Mouse (Mus musculus): ENCODE data around the gene Nedd1.
A peak's percentile ranks its signal among the peaks of the same experiment; 100 is the strongest.

Gene Nedd1

DNA sequence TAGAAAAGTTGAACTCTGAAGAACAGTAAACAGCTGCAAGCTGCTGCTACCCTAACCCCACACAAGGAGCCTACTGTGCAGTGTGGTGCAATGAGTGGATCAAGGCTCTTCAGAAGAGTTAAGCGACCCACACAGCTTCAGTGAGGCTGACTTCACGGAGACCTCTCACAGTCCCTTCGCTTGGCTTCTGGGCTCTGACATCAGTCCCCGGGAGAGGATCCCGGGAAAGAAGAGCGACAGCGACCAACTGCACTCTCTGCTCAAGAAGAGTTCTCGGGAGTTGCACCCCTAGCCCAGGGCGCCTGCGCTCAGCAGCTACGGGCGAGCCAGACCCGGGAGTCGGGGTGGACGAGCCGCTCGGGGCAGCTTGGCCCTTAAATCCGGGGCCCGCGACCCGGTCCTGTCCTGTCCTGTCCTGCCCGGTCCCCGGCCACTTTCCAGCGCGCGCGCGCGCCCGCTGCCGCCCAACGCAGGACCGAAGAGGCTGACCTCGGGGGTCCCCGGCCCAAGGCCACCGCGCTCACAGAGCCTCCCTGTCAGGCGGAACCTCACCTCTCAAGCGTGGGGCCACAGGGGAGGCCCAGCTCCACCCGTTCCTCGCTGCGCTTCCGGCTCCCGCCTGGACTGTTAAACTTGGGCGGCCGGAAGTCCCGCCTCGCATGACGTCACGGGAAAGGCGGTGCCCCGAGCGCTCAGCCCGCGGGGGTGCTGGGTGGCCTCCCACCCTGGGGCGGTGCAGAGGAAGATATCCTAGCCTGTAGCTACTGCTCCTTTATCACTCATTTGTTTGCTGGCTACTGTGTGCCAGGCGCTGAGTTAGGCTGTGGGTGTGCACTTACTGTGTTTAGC is at the start of gene Nedd1:
TSS of gene Nedd1 (minus strand) at position 650 of the 849 bp plus-strand sequence.
- peak; percentile 75 to 83 for DNase-seq (ENCODE audit: low spot score in 2 of 2)

- DNase-seq (ENCODE audit: low spot score in 2 of 2): no peak
These were observed 32.1 kb upstream of the Nedd1 start for GRCm38 (mm10) chr10:92754359-92754758.

- DNase-seq (ENCODE audit: low spot score in 2 of 2): no peak
These were observed 8.1 kb upstream of the Nedd1 start for GRCm38 (mm10) chr10:92730339-92730738.

DNA sequence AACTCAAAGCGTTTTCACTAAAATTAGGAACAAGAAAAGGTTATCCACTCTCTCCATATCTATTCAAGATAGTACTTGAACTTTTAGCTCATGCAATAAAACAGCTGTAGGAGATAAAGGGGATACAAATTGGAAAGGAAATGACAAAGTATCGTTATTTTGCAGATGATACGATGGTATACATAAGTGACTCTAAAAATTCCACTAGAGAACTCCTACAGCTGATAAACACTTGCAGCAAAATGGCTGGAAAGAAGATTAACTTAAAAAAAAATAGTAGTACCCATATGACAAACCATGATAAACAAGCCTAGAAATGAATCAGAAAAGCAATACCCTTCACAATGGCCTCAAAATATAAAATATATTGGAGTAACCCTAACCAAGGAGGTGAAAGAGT is 6.5 kb upstream of the Nedd1 start:
- DNase-seq (ENCODE audit: low spot score in 2 of 2): no peak

DNA sequence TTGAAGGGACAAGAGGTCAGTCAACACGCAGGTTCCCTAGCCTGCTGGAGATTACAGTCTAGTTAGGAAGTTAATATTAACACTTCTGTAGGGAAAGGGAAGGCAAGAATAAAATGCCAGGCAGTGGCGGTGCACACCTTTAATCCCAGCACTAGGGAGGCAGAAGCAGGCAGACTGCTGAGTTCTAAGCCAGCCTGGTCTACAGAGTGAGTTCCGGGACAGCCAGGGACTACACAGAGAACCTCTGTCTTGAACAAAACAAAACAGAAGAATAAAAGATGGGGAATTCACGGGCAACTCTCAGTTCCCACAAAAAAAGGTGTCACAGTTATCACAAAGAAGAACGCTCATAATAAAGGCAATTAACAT is 384 bp upstream of the Nedd1 start:
- no peak for DNase-seq (ENCODE audit: low spot score in 2 of 2)

DNA sequence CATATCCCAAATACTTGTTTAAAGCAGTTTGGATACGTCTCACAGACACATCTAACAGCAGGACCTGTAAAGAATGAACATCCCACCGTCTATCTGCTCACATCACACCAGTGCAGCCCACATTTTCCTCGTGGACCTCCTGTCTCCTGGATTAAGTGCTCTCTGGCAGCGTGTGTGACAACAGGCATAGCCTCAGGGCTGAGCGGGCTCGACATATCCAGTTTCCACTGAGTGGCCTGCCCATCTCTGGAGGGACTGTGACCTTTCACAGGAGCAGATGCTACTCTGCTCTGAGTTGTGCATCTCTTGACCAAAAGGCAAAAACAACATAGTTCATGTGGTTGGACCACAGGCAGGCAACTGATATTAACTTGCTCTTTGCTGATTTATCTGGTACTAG is 23.2 kb downstream of the Nedd1 start:
- no peak for DNase-seq (ENCODE audit: low spot score in 2 of 2)

GRCm38 (mm10) chr10:92675056-92675455 is 47.2 kb downstream of the Nedd1 start:
- DNase-seq (ENCODE audit: low spot score in 2 of 2): no peak

DNA sequence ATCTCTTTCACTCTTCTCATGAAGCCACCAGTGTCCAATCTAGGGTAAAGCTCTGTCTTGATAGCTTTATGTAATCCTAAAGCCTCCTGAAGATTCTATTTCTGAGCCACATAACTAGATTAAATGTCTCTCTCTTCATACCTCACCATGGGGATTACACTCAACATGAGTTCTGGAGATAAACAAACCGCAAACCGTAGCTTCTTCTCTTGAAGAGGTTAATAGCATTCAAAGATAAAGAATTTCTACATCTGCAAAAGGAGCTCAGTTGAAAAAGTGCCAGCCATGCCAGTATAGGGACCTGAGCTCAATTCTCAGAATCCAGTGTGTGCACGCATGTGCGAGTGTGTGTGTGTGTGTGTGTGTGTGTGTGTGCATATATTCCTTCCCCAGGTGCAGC is 50.3 kb downstream of the Nedd1 start:
- no peak for DNase-seq (ENCODE audit: low spot score in 2 of 2)

DNA sequence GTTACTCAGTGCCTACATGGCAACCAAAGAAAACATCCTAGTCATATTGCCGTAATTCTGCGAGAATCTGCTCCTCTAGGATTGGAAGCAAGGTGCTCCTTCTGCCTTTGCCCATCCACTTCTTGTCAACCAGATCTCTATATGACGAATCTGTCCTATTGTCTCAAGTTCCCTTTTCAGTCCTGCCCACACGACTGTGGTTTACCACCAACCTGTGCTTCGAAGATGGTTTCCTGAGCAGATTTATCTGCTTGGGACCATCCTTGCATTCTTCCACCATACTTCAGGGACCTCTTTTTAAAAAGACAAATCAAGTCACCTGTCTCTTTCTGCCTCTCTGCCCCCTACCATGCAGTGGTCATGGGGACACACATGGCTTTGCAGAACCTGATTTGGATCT is 56.9 kb downstream of the Nedd1 start:
- DNase-seq (ENCODE audit: low spot score in 2 of 2): no peak

GRCm38 (mm10) chr10:92653266-92653665 is 69.0 kb downstream of the Nedd1 start:
- no peak for DNase-seq (ENCODE audit: low spot score in 2 of 2)

GRCm38 (mm10) chr10:92652399-92652920 is 69.8 kb downstream of the Nedd1 start:
- no peak for DNase-seq (ENCODE audit: low spot score in 2 of 2)

GRCm38 (mm10) chr10:92651266-92651665 is 71.0 kb downstream of the Nedd1 start:
- no peak for DNase-seq (ENCODE audit: low spot score in 2 of 2)

GRCm38 (mm10) chr10:92649096-92649495 is 73.1 kb downstream of the Nedd1 start:
- no peak for DNase-seq (ENCODE audit: low spot score in 2 of 2)

- no peak for DNase-seq (ENCODE audit: low spot score in 2 of 2)
These were observed 74.5 kb downstream of the Nedd1 start for GRCm38 (mm10) chr10:92647691-92648090.

GRCm38 (mm10) chr10:92643995-92644394 is 78.2 kb downstream of the Nedd1 start:
- no peak for DNase-seq (ENCODE audit: low spot score in 2 of 2)

GRCm38 (mm10) chr10:92641032-92641431 is 81.2 kb downstream of the Nedd1 start:
- DNase-seq (ENCODE audit: low spot score in 2 of 2): peak in 1 of 2 experiments; percentile 10

Measured in frontal cortex, postnatal 14 days (tissue).